Mouse (Mus musculus) frontal cortex, postnatal 14 days (tissue): ENCODE data around the gene Kcnip1.

Source experiments
- DNase-seq, 2 experiments: peaks; one replicate each; pipeline ENCODE4 v3.0.0; 2022; ENCODE audit warnings: low spot score in 2 of 2

The Kcnip1 gene

GRCm38 (mm10) chr11:33986525-33986924, 6.4 kb downstream of the Kcnip1 start:
- no peak for DNase-seq

- DNase-seq, result no peak
Observed at GRCm38 (mm10) chr11:33980146-33980545, 12.8 kb downstream of the Kcnip1 start.

GRCm38 (mm10) chr11:33975121-33975520, 17.8 kb downstream of the Kcnip1 start:
- DNase-seq, result no peak

GRCm38 (mm10) chr11:33974341-33975040, 18.5 kb downstream of the Kcnip1 start:
- no peak for DNase-seq

GRCm38 (mm10) chr11:33972114-33972513, 20.8 kb downstream of the Kcnip1 start:
- no peak for DNase-seq

- no peak for DNase-seq
Observed at GRCm38 (mm10) chr11:33969199-33969598, 23.8 kb downstream of the Kcnip1 start.

GRCm38 (mm10) chr11:33967708-33968107, 25.2 kb downstream of the Kcnip1 start:
- no peak for DNase-seq

- DNase-seq, result no peak
Observed at GRCm38 (mm10) chr11:33965380-33965779, 27.6 kb downstream of the Kcnip1 start.

- DNase-seq, result no peak
Observed at GRCm38 (mm10) chr11:33962688-33963407, 30.1 kb downstream of the Kcnip1 start, which contains the start of gene Kcnmb1. Kcnmb1 (plus strand) TSS chr11:33963013.

GRCm38 (mm10) chr11:33962178-33962577, 30.8 kb downstream of the Kcnip1 start:
- no peak for DNase-seq

GRCm38 (mm10) chr11:33958713-33959112, 34.2 kb downstream of the Kcnip1 start:
- peak in 1 of 2 experiments; percentile 20 for DNase-seq

GRCm38 (mm10) chr11:33957595-33957994, 35.4 kb downstream of the Kcnip1 start:
- no peak for DNase-seq

- DNase-seq, result no peak
Observed at GRCm38 (mm10) chr11:33956623-33957022, 36.3 kb downstream of the Kcnip1 start.

- no peak for DNase-seq
Observed at GRCm38 (mm10) chr11:33955982-33956381, 37.0 kb downstream of the Kcnip1 start.

- no peak for DNase-seq
Observed at GRCm38 (mm10) chr11:33951684-33952625, 41.0 kb downstream of the Kcnip1 start.

GRCm38 (mm10) chr11:33951155-33951554, 41.8 kb downstream of the Kcnip1 start:
- no peak for DNase-seq

GRCm38 (mm10) chr11:33946501-33946900, 46.5 kb downstream of the Kcnip1 start:
- no peak for DNase-seq

GRCm38 (mm10) chr11:33944786-33945328, 48.1 kb downstream of the Kcnip1 start:
- no peak for DNase-seq

GRCm38 (mm10) chr11:33944067-33944785, 48.7 kb downstream of the Kcnip1 start:
- no peak for DNase-seq

GRCm38 (mm10) chr11:33943565-33943964, 49.4 kb downstream of the Kcnip1 start:
- DNase-seq, result no peak
